Mouse (Mus musculus) urinary bladder, postnatal 14 days (tissue): ENCODE measurements around the gene Ms4a4d.

Experiments used
- DNase-seq: peaks from one replicate; pipeline ENCODE4 v3.0.0; 2021; ENCODE audit warnings: low spot score

Ms4a4d gene

GRCm38 (mm10) chr19:11574965-11575364 lies 38.4 kb downstream of the Ms4a4d start:
- DNase-seq: no peak

GRCm38 (mm10) chr19:11589205-11589604 lies 52.6 kb downstream of the Ms4a4d start:
- no peak for DNase-seq

GRCm38 (mm10) chr19:11589891-11590449 lies 53.4 kb downstream of the Ms4a4d start:
- DNase-seq: no peak

GRCm38 (mm10) chr19:11601349-11601748 lies 64.7 kb downstream of the Ms4a4d start:
- DNase-seq: no peak

GRCm38 (mm10) chr19:11602026-11602425 lies 65.4 kb downstream of the Ms4a4d start:
- peak; percentile 13 for DNase-seq

GRCm38 (mm10) chr19:11604603-11605002 lies 68.0 kb downstream of the Ms4a4d start, which contains the start of gene Ms4a6d:
Ms4a6d (minus strand) TSS chr19:11604849.
- no peak for DNase-seq
